Mouse (Mus musculus): ENCODE results near the gene Adnp.

The Adnp gene

GRCm38 (mm10) chr2:168205681-168206631 is 956 bp downstream of the Adnp start:
- DNase-seq (ENCODE audit: extremely low read depth, low read depth, low spot score), result no peak

GRCm38 (mm10) chr2:168205265-168205664 is 1.6 kb downstream of the Adnp start:
- peak; percentile 46 for DNase-seq (ENCODE audit: extremely low read depth, low read depth, low spot score)

GRCm38 (mm10) chr2:168204476-168204999 is 2.4 kb downstream of the Adnp start:
- DNase-seq (ENCODE audit: extremely low read depth, low read depth, low spot score), result no peak

- no peak for DNase-seq (ENCODE audit: extremely low read depth, low read depth, low spot score)
Measured at GRCm38 (mm10) chr2:168200014-168200691, 6.8 kb downstream of the Adnp start.

GRCm38 (mm10) chr2:168199476-168199875 is 7.4 kb downstream of the Adnp start:
- no peak for DNase-seq (ENCODE audit: extremely low read depth, low read depth, low spot score)

GRCm38 (mm10) chr2:168198421-168198820 is 8.5 kb downstream of the Adnp start:
- no peak for DNase-seq (ENCODE audit: extremely low read depth, low read depth, low spot score)

- no peak for DNase-seq (ENCODE audit: extremely low read depth, low read depth, low spot score)
Measured at GRCm38 (mm10) chr2:168195721-168196120, 11.2 kb downstream of the Adnp start.

- no peak for DNase-seq (ENCODE audit: extremely low read depth, low read depth, low spot score)
Measured at GRCm38 (mm10) chr2:168193685-168194084, 13.2 kb downstream of the Adnp start.

- no peak for DNase-seq (ENCODE audit: extremely low read depth, low read depth, low spot score)
Measured at GRCm38 (mm10) chr2:168191856-168192255, 15.1 kb downstream of the Adnp start.

GRCm38 (mm10) chr2:168175946-168176345 is 31.0 kb downstream of the Adnp start:
- no peak for DNase-seq (ENCODE audit: extremely low read depth, low read depth, low spot score)

GRCm38 (mm10) chr2:168170167-168170685 is 36.7 kb downstream of the Adnp start:
- DNase-seq (ENCODE audit: extremely low read depth, low read depth, low spot score), result peak; percentile 65

- no peak for DNase-seq (ENCODE audit: extremely low read depth, low read depth, low spot score)
Measured at GRCm38 (mm10) chr2:168169800-168170113, 37.2 kb downstream of the Adnp start.

GRCm38 (mm10) chr2:168168892-168169799 is 37.8 kb downstream of the Adnp start:
- no peak for DNase-seq (ENCODE audit: extremely low read depth, low read depth, low spot score)

GRCm38 (mm10) chr2:168167781-168168180 is 39.1 kb downstream of the Adnp start:
- DNase-seq (ENCODE audit: extremely low read depth, low read depth, low spot score), result no peak

GRCm38 (mm10) chr2:168166750-168167460 is 40.0 kb downstream of the Adnp start:
- DNase-seq (ENCODE audit: extremely low read depth, low read depth, low spot score), result no peak

GRCm38 (mm10) chr2:168161978-168162377 is 44.9 kb downstream of the Adnp start:
- no peak for DNase-seq (ENCODE audit: extremely low read depth, low read depth, low spot score)

GRCm38 (mm10) chr2:168161514-168161971 is 45.4 kb downstream of the Adnp start:
- no peak for DNase-seq (ENCODE audit: extremely low read depth, low read depth, low spot score)

- no peak for DNase-seq (ENCODE audit: extremely low read depth, low read depth, low spot score)
Measured at GRCm38 (mm10) chr2:168160370-168160930, 46.5 kb downstream of the Adnp start.

- DNase-seq (ENCODE audit: extremely low read depth, low read depth, low spot score), result no peak
Measured at GRCm38 (mm10) chr2:168158911-168159711, 47.8 kb downstream of the Adnp start.
